Mouse (Mus musculus): ENCODE measurements around the gene Ly6g6d.

The Ly6g6d gene

DNA sequence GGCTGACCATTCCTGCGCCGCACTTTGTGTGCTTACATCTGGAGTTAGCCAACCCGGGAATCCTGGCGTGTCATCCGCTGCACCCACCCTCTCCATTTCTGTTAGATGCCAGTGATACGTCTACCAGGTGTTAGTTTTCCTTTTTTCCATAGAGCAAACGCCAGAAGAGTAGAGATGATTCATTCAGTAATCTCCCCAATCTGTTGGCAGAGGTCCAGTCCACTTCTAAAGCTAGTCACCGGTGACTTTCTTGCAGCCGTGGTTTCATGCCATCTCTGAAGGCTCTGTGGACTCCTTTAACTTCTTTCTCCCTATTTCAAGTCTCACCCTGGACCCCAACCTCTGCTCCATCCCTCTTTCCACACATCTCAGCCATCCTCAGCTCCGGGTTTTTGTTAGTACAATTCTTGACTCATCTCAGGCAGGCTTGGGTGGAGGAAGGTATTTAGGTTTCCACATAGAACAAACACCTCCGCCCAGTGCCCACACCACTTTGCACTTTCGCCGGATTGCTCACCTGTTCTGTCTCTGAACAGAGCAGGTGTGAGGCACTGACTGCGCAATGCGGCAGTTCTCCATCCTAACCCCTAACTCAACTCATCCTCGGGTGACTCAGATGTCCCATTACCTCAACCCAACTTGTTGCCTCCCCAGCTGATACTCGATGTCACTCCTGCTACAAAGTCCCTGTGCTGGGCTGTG lies 9.5 kb downstream of the Ly6g6d start:
- peak; percentile 52 for DNase-seq (ENCODE audit: low read depth)

DNA sequence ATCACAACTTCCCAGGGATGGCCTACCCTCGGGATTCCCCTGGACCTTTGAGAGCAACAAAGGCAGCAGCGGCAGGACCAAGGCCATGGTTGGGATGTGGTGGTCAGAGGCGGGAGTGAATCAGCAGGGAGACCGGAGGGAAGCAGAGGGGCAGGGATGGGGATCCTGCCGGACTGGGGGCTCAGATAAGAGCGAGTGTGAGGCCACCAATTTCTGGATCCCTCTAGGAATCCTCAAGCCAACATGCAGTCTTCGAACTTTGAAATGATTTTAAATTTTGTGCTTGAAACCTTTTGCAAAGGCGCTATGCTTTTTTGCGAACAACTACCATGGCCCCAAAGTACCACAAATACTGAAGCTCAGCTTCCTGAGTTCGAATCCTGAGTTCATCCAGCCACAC lies 11.8 kb downstream of the Ly6g6d start, which contains the start of gene Mpig6b:
Gene Mpig6b (minus strand): TSS at position 101 of the 400 bp plus-strand sequence.
- DNase-seq (ENCODE audit: low read depth), result no peak

DNA sequence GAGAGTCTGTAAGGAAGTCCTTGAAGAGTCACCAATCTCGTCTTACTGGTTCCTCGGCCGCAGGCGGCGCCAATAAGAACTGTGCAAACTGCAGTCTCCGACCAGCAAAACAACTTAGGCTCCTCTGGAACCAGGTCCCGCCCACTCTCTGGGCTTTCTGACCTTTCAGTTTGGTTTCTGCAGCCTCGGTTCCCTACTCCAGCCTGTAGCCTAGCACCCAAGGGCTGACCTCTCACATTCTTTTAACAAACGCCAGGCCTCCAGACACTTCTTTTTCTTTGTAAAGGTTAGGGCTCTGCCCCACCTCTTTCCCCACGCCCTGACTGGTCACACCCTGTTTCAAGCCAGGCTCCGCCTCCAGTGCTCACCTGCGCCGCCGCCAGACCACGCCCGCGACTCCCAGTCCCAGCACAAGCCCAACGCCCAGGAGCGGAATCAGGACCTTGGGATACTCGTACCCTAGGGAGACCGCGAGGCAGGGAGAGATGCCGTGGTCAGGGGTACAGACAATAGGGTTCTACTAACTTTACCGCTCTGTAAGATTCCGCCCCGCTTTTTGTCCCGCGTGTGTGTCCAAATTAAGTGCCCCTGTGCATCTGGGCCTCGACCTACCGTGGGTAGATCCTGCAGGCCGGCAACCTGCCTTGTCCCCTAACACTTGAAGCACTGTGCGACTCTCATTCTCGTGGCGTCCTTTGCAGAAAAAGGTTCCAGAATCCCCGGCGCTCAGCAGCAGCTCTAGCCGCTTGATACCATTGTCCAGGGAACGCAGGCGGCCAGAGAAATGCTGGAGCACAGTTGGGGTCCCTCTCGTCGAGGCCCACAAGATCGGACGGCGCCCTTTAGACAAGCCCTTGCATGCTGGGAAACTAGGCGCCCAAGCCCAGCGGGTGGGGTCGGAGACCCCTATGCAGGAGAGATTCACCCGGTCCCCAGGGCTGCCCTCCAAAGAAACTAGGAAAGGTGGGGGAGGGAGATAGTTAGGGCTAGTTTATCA lies 12.6 kb downstream of the Ly6g6d start, which contains the start of gene Ly6g6c:
Gene Ly6g6c (plus strand): TSS at position 438 of the 997 bp plus-strand sequence.
- no peak for DNase-seq (ENCODE audit: low read depth)

DNA sequence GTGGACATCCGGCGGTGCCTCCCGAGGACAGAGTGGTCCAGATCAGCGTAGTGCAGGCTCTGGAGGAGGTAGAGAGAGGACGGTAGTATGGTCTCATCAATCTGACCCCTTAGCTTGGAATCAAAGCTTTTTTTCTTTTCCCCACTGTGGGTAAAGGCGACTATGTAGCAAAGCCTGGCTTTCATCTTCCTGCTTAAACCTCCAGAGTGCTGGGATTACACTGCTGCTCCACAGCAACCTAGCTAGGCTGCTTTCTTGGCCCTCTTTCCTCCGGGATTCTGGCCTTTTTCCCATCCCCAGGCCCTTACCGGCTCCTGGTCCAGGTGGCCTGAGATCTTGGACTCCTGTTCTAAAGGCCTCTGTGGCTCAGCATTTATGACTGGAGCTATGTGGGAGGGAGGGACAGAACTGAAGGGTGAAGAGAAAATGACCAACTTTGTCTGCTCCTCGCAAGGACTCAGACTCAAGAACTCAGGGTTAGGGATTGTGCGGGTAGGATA lies 13.4 kb downstream of the Ly6g6d start:
- no peak for DNase-seq (ENCODE audit: low read depth)

DNA sequence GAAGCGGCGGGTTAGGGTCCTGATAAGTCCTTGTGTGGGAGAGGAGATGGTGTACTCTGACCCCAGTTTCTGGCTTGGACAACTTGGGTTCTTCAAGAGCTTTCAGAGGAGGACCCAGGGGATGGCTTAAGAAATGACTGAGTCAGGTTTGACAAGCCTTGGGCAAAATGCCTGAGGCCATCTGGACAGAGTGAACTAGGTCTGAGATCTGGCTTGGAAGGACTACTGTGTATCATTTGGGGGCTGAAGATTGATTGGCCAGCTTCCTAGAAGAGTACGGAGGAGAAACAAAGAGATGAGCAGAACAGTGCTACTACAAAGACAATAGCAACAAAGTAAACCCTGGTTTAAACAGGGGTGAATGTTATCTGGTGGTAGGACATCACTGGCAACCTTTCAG lies 14.4 kb downstream of the Ly6g6d start:
- DNase-seq (ENCODE audit: low read depth), result no peak

DNA sequence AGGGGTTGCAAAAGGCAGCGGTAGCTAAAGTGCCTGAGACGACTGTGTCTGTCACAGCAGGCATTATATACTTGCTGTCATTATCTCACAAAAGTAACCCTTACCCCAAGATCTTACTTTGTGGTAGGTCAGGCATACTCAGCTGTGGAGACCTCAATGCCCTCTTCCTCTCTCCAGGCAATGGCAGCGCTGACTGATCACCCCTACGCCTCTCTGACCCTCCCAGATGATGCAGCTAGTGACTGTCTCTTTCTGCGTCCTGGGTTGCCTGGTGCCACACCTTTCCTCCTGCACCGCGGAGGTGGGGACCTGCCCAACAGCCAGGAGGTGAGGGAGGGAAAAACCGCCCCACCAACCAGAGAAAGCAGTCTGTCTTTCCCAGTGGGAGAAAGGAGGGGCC lies 16.6 kb downstream of the Ly6g6d start:
- no peak for DNase-seq (ENCODE audit: low read depth)

DNA sequence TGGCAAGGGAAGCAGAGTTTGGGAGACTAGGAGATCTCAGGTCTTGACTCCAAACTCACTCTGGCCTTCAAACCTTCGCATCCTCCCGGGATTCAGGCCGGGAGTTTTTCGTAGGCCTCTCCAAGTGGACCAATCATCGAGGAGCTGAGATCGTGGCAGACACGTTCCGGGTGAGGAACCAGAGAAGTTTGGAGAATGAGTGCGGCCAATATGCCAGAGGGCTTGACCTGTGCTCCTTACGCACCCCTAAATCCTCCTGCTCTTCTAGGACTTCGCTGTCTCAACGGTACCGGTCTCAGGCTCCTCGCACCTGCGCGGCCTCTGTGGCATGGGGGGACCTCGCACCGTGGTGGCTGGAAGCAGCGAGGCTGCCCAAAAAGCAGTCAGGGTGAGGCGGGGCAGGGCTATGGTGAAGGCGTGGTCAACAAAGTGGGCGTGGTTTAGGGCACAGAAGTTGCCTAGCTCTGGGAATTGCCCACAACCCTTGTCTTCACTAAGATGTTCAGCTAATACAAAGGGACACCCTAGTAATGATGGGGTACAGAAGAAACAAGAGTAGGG lies 17.0 kb downstream of the Ly6g6d start:
- no peak for DNase-seq (ENCODE audit: low read depth)

DNA sequence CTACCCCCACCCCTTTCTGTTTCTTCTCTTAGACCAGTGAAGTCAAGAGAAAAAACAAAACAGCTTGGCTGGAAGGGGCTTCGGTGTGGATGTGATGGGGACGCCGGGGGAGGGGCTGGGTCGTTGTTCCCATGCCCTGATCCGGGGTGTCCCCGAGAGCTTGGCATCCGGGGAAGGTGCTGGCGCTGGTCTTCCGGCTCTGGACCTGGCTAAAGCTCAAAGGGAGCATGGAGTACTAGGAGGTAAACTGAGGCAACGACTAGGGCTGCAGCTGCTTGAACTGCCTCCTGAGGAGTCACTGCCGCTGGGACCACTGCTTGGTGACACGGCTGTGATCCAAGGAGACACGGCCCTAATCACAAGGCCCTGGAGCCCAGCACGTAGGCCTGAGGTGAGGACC lies 17.8 kb downstream of the Ly6g6d start:
- DNase-seq (ENCODE audit: low read depth), result no peak

DNA sequence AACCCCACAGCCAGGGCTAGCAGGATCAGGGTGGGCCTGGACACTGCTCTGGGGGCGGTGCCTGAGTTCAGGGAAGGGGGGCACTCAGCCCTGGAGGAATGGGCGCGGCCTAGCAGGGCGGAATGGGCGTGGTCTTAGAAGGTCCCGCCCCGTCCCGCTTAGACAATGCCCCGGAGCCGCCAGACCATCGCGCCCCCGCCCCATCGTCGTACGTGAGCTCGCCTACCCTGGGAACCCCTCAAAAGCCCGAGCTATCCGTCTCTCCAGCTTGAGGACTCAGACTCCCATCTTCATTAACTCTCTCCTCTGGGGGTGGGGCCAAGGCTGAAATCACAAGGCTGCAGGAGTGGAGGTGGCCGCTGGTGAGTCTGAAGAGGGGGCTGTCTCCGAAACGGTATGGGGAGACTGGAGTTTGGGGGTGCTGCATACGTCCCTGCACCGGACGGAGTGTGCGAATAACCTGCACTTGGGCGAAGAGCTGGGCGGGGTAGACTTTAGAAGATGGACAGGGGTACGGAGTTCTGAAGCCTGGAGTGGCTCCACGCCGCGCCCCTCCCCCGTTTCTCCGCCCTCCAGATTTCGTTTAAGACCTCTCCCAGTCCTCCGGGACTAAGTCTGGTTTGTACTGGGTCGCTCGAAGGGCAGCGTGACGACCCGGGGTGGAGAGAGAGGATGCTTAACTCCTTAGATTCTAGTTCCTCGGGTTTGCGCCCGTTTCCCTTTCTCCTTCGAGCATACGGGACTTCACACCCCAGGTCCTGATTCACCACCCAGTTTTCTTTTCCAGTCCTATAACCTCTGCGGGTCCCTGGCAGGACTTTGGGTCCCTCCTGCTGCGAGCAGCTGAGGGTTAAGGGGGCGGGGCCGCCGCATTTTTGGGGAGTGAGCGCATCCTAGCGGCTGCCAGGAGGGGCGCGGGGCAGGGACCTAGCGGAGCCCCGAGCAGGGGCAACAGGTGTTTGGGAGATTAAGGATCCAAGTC lies 18.7 kb downstream of the Ly6g6d start, which contains the start of gene Ddah2:
Gene Ddah2 (plus strand): TSS at position 125 of the 982 bp plus-strand sequence.
- peak; percentile 40 for DNase-seq (ENCODE audit: low read depth)

DNA sequence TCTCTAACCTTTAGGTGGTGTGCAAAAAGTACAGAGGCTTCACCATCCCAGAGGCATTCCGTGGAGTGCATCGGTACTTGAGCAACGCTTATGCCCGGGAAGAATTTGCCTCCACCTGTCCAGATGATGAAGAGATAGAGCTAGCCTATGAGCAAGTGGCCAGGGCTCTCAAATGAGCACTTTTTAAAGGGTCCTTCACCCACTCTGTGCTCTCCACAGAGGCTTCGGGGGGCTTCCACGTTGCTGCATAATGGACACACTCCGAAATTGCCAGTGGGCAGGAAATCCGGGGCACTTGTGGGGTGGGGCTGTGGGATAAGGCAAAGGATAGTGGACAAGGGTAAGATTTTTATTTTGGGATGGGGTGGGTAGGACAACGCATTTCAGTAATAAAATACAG lies 19.5 kb downstream of the Ly6g6d start:
- DNase-seq (ENCODE audit: low read depth), result no peak

DNA sequence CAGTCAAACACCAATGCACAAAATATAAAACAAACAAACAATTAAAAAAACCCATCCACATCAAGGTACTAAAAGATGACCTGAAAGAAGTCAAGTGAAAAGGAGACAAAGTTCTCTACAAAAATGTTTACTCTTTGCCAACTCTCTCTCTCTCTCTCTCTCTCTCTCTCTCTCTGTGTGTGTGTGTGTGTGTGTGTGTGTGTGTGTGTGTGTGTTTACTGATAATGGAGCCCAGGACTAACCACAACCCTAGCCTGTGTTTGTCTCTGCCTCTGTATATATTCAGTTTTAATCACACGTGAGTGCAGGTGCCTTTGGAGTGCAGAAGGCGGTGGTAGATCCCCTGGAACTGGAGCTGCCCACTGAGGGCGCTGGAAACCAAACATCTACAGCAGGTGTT lies 20.8 kb downstream of the Ly6g6d start:
- no peak for DNase-seq (ENCODE audit: low read depth)

DNA sequence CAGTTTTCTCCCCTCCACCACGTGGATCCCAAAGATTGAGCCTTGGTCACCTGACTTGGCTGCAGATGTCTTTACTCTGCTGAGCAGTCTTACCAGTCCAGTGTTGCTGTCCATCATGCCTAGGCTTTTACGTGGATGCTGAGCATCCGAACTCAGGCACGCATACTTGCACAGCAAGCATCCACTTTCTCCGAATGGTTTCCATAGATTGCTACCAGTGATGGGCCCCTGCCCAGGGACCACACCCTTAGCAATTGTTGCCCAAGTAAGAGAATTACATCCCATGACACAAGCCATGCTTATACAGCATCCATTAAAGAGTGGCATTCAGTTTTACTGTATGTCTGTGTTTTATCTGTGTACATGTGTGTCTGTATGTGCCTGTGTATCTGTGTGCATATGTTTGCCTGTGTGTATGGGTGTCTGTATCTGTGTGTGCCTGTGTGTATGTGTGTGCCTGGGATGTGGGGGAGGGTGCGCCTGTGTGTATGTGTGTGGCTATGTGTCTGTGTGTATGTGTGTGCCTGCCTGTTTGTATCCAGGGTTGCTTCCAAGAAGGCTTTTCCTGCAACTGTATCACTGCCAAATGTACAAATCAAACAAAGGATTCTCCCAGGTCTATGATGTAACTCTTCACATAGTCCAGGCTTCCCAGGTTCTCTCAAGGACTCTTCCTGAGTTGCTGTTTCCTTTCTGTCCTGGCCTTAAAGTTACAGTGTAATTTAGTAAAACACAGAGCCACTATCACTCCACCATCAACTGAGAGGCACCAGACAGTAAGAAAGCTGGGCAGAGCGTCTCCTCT lies 22.0 kb downstream of the Ly6g6d start:
- DNase-seq (ENCODE audit: low read depth), result no peak

DNA sequence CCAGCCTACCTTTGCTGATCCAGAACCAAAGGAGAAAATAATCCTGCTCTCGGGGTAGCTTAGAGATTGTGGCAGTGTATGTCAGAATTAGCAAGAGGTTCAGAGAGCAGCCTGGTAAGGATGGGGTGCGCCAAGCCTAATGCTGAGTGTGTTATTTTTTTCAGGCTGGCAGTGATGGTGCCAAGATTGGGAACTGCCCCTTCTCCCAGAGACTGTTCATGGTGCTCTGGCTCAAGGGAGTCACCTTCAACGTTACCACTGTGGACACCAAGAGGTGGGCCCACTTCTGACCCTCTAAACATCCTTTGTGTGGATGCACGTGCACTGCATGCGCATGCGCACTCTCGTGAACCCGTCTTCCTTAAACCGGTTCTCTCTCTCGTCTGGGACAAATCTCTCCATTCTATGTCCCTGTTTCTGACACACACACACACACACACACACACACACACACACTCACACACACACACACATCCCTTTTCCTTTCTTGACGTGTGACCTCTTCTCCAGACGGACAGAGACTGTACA lies 25.5 kb downstream of the Ly6g6d start:
- no peak for DNase-seq (ENCODE audit: low read depth)

DNA sequence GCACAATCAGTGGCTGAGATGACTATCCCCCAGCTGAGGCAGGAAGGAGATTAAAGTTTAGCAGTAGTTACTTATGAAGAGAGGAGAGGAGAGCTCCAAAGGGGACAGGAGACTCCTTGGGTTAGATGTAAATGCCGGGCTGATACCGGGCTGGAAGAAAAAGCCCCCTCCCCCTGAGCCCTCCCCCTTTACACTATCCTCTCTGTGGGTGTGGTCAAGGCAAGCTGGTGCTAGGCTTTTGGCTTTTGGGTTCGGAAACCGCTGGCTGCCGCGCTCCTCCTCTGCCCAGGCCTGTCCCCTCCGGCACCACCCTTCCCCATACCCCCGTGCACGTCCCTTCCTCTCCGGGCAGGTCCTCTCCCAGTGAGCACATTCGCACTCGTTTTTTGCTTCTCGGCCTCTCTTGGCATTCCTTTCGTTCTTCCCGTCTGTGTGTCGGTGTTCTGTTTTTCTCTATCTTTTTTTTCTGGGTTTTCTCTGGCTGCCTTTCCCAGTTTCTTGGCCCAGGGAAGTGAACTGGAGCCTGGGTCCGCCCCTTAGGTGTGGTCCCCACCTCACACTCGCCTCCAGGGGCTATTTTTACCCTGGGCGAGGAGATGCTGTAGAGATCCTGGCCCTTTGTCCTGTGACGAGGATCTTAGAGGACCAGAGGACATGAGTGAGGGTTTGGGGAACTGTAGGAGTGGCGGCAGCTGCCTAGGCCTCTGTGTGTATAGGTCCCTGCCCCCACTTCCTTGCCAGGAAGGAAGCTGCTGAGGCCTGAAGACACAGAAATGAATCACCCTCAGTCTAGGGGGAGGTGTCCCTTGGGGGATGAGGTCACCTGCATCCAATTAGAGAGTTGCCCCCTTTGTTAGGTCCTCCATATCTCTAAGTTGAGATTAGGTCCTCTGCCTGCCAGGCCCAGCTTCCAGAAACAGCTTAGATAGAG lies 26.4 kb downstream of the Ly6g6d start:
- DNase-seq (ENCODE audit: low read depth), result peak; percentile 98

DNA sequence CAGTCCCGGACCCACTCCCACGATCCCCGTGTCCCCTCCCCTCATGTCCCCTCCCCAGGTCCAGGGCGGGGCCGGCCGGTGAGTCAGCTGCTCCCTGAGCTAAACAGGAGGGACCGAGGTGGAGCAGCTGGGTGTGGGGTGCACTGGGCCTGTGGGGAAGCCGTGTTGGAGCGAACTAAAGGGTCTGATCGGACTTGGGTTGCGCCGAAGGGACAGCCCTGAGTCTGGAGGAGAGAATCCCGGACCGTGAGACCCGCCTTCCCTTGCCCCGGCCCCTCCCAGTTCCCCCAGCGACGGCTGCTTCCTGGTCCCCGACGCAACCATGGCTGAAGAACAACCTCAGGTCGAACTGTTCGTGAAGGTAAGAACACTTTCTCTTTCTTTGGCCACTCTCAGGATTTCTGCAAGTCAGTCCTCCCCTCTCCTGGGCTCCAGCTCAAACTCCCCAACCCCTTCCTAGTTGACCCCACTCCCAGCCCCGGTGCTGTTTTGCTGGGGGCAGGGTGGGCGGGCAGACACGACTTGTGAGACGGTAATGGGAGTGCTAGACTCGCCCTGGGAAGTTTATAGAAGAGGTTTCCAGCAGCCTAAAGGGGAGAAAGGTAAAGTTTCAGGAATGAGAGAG lies 27.6 kb downstream of the Ly6g6d start:
- peak; percentile 88 for DNase-seq (ENCODE audit: low read depth)

DNA sequence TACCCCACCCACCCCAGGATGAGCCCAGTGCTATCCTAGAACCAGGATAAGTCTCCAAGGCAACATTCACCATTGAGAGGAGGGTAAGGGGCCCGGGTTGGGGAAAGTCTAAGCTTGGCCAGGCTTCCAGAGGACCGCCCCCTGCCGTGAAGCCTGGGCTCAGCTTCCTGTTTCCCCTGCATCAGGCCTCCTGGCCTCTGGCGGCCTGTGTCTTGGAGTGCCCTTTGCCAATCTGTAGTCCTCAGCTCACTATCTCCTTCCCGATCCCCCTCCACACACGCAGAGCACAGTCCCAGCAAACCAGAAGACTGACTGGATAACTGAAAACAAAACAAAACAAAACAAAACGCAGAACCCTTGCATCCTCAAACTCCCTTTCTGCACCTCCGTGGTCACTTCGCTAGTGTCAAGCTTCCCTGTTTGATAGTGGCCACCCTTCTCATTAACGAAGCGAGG lies 28.3 kb downstream of the Ly6g6d start, which contains the start of gene Clic1:
Gene Clic1 (plus strand): TSS at position 406 of the 456 bp plus-strand sequence.
- DNase-seq (ENCODE audit: low read depth), result peak; percentile 92

DNA sequence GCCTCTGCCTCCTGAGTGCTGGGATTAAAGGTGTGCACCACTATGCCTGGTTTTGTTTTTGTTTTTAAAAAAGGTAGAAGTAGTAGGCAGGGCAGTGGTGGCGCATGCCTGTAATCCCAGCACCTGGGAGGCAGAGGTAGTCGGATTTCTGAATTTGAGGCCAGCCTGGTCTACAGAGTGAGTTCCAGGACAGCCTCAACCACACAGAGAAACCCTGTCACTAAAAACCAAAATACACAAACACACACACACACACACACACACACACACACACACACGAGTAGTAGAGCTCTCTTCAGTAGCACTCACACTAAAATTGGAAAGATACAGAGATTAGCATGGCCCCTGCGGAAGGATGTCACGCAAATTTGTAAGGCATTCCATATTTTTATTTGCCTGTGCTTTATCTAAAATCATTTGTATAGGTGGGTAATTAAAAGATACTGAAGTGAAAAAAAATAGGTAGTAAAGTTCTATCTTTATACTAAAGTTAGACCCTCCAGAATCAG lies 28.9 kb downstream of the Ly6g6d start:
- peak; percentile 59 for DNase-seq (ENCODE audit: low read depth)
